Mouse (Mus musculus): Measurements from ENCODE around the gene Zfp358.

DNA sequence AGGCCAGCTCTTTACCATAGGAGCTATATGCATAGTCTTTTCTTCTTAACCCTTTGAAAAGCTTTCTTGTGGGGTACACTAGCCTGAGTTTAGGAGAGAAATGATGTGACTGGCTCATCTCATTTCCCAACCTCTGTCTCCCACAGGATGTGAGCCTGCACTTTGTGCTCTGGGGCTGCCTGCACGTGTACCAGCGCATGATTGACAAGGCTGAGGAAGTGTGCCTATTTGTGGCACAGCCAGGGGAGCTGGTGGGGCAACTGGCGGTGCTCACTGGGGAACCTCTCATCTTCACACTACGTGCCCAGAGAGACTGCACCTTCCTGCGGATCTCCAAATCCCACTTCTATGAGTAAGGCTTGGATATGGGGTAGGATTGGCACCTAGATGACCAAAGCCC is 37.9 kb downstream of the Zfp358 start:
- TF ChIP-seq CTCF (IDR thresholded peaks at IDR 0.05) = no peak
- no peak for TF ChIP-seq POLR2A (IDR thresholded peaks at IDR 0.05; ENCODE audit: insufficient read depth, low read depth, low read length)
- no peak for TF ChIP-seq EP300 (IDR thresholded peaks at IDR 0.05; ENCODE audit: insufficient read depth, low read depth, low read length)
